Comparison of ENCODE assay signal across 35 mouse cellular contexts in genomic region chr9:99553049-99553448, GRCm38 (mm10). TPM values are rescaled to one million over a fixed set of nuclear protein-coding genes. Genes with fewer than 3 reads are reported as not detected.
DNase-seq lines count a peak whose midpoint lies in the region; ATAC-seq lines count a peak whose summit lies in the region.
"Had no signal": no experiment of that assay in that cellular context is flagged by ENCODE, and none has a peak within 500 bp of the region (broad histone marks: within the 10 kb centered on the region; RNA-seq: fewer than 3 reads in every experiment).

No protein-coding gene starts in this region.

- no peaks in the 10 kb centered on the region for H3K4me1 ChIP-seq in embryonic facial prominence, embryonic 14.5 days (ENCODE audit: control insufficient read depth, insufficient read depth, low read length)
- no peaks in the 10 kb centered on the region for H3K4me1 ChIP-seq in embryonic facial prominence, embryonic 10.5 days
- H3K4me1 ChIP-seq in heart, embryonic 11.5 days (ENCODE audit: control insufficient read depth, insufficient read depth, low read length) = peaks cover 4% of the 10 kb centered on the region; the same call in 1 of the 2 replicates
- H3K4me1 ChIP-seq in midbrain, embryonic 11.5 days (ENCODE audit: control insufficient read depth, insufficient read depth, low read length) = no peaks in the 10 kb centered on the region
- H3K4me1 ChIP-seq: forebrain, embryonic 15.5 days; limb, embryonic 10.5 days; limb, embryonic 15.5 days; midbrain, embryonic 15.5 days had no signal

- H3K9me3 ChIP-seq in embryonic facial prominence, embryonic 14.5 days (ENCODE audit: control insufficient read depth, low read length) = no peaks in the 10 kb centered on the region
- no peaks in the 10 kb centered on the region for H3K9me3 ChIP-seq in embryonic facial prominence, embryonic 10.5 days
- no peaks in the 10 kb centered on the region for H3K9me3 ChIP-seq in heart, embryonic 11.5 days (replicated peaks; ENCODE audit: control insufficient read depth, low read length)
- no peaks in the 10 kb centered on the region for H3K9me3 ChIP-seq in midbrain, embryonic 11.5 days (ENCODE audit: control insufficient read depth, low read length)
- H3K9me3 ChIP-seq: forebrain, embryonic 15.5 days; heart, embryonic 13.5 days; intestine, embryonic 15.5 days; limb, embryonic 10.5 days; limb, embryonic 15.5 days; liver, embryonic 13.5 days; midbrain, embryonic 15.5 days had no signal

- no peak overlapping the region for H3K4me3 ChIP-seq in embryonic facial prominence, embryonic 14.5 days (ENCODE audit: low read depth, low read length)
- H3K4me3 ChIP-seq in embryonic facial prominence, embryonic 10.5 days = no peak overlapping the region
- H3K4me3 ChIP-seq in heart, embryonic 11.5 days (ENCODE audit: low read depth, low read length) = no peak overlapping the region
- H3K4me3 ChIP-seq in midbrain, embryonic 11.5 days (ENCODE audit: low read depth, low read length) = no peak overlapping the region
- H3K4me3 ChIP-seq: forebrain, embryonic 15.5 days; heart, embryonic 13.5 days; intestine, embryonic 15.5 days; limb, embryonic 10.5 days; limb, embryonic 15.5 days; liver, embryonic 13.5 days; midbrain, embryonic 15.5 days had no signal

- 80% methylated on average over 2 of the region's 2 CpGs for WGBS in embryonic facial prominence, embryonic 14.5 days
- 95% methylated on average over 2 of the region's 2 CpGs for WGBS in embryonic facial prominence, embryonic 10.5 days
- WGBS in heart, embryonic 11.5 days (ENCODE audit: insufficient replicate concordance) = 84% methylated on average over 2 of the region's 2 CpGs
- WGBS in midbrain, embryonic 11.5 days = 97% methylated on average over 2 of the region's 2 CpGs

- no peak overlapping the region for H3K4me2 ChIP-seq in embryonic facial prominence, embryonic 14.5 days (ENCODE audit: low read depth, low read length)
- no peak overlapping the region for H3K4me2 ChIP-seq in heart, embryonic 11.5 days
- no peak overlapping the region for H3K4me2 ChIP-seq in midbrain, embryonic 11.5 days
- H3K4me2 ChIP-seq: forebrain, embryonic 15.5 days; heart, embryonic 13.5 days; intestine, embryonic 15.5 days; limb, embryonic 15.5 days; liver, embryonic 13.5 days; midbrain, embryonic 15.5 days had no signal

- DNase-seq in embryonic facial prominence, embryonic 14.5 days (ENCODE audit: low spot score) = peak; percentile 33
- DNase-seq in embryonic facial prominence, embryonic 10.5 days (ENCODE audit: low spot score) = no peak
- DNase-seq in heart, postnatal 10 days = peak; percentile 5 to 12
- peak; percentile 16 for DNase-seq in adrenal gland, postnatal 10 days
- no peak for DNase-seq in cerebellum, adult 8-10 months
- DNase-seq in midbrain, embryonic 11.5 days (ENCODE audit: low spot score, missing footprints) = no peak
- DNase-seq: cerebellum, adult 18-20 months; cerebellum, postnatal 14 days; kidney, adult 8-10 months; kidney, postnatal 10 days; liver, embryonic 13.5 days; lung, adult 18-20 months; lung, postnatal 4 days; right cerebral cortex, postnatal 25 days; spleen, adult 18-20 months; thymus, postnatal 25 days had no signal

- intact Hi-C loops in heart, postnatal 10 days (cut with DNase I) = no loop called here

- H3K27ac ChIP-seq in embryonic facial prominence, embryonic 14.5 days (replicated peaks; ENCODE audit: low read depth, low read length) = no peak overlapping the region
- H3K27ac ChIP-seq in embryonic facial prominence, embryonic 10.5 days (replicated peaks) = no peak overlapping the region
- H3K27ac ChIP-seq in heart, embryonic 11.5 days (ENCODE audit: low read depth, low read length) = no peak overlapping the region
- H3K27ac ChIP-seq in midbrain, embryonic 11.5 days (ENCODE audit: low read depth, low read length) = no peak overlapping the region
- H3K27ac ChIP-seq: forebrain, embryonic 15.5 days; heart, embryonic 13.5 days; hindbrain, postnatal 0 days; limb, embryonic 10.5 days; limb, embryonic 15.5 days; midbrain, embryonic 15.5 days had no signal

- ATAC-seq in embryonic facial prominence, embryonic 14.5 days (ENCODE audit: low read depth) = no peak
- no peak for ATAC-seq in heart, embryonic 11.5 days (replicated peaks; ENCODE audit: insufficient number of reproducible peaks, low FRiP score, low TSS enrichment)
- 0 out of 2 replicates have a peak, but pooled peaks have one; percentile 20 for ATAC-seq in megakaryocyte-erythroid progenitor cell, adult 5-6 weeks (replicated peaks; ENCODE audit: low FRiP score, low TSS enrichment, poor library complexity, severe bottlenecking)
- ATAC-seq in midbrain, embryonic 11.5 days (ENCODE audit: low FRiP score) = no peak
- ATAC-seq: CD4-positive, CD25-positive, alpha-beta regulatory T cell, adult 4 months; forebrain, embryonic 15.5 days; hindbrain, postnatal 0 days; lung, postnatal 0 days; midbrain, embryonic 15.5 days had no signal

- no peak overlapping the region for H3K9ac ChIP-seq in embryonic facial prominence, embryonic 14.5 days (ENCODE audit: low read depth, low read length)
- H3K9ac ChIP-seq in heart, embryonic 11.5 days (ENCODE audit: low read depth, low read length) = no peak overlapping the region
- H3K9ac ChIP-seq in midbrain, embryonic 11.5 days (ENCODE audit: low read length) = no peak overlapping the region
- H3K9ac ChIP-seq: forebrain, embryonic 15.5 days; heart, embryonic 13.5 days; intestine, embryonic 15.5 days; limb, embryonic 15.5 days; liver, embryonic 13.5 days; midbrain, embryonic 15.5 days had no signal

- no peaks in the 10 kb centered on the region for H3K27me3 ChIP-seq in embryonic facial prominence, embryonic 14.5 days (replicated peaks; ENCODE audit: control insufficient read depth, insufficient read depth, low read length)
- no peaks in the 10 kb centered on the region for H3K27me3 ChIP-seq in embryonic facial prominence, embryonic 10.5 days (replicated peaks; ENCODE audit: low read depth, poor library complexity, severe bottlenecking)
- no peaks in the 10 kb centered on the region for H3K27me3 ChIP-seq in heart, embryonic 11.5 days (ENCODE audit: control insufficient read depth, insufficient read depth, low read length)
- H3K27me3 ChIP-seq in midbrain, embryonic 11.5 days (ENCODE audit: control insufficient read depth, insufficient read depth, low read length) = no peaks in the 10 kb centered on the region
- H3K27me3 ChIP-seq: forebrain, embryonic 15.5 days; heart, embryonic 13.5 days; intestine, embryonic 15.5 days; limb, embryonic 15.5 days; liver, embryonic 13.5 days; midbrain, embryonic 15.5 days had no signal

- H3K36me3 ChIP-seq in embryonic facial prominence, embryonic 14.5 days (ENCODE audit: control insufficient read depth, insufficient read depth, low read length) = no peaks in the 10 kb centered on the region
- peaks cover 12% of the 10 kb centered on the region for H3K36me3 ChIP-seq in embryonic facial prominence, embryonic 10.5 days (replicated peaks)
- no peaks in the 10 kb centered on the region for H3K36me3 ChIP-seq in heart, embryonic 11.5 days (ENCODE audit: control insufficient read depth, insufficient read depth, low read length)
- H3K36me3 ChIP-seq in midbrain, embryonic 11.5 days (ENCODE audit: control insufficient read depth, insufficient read depth, low read length) = no peaks in the 10 kb centered on the region
- H3K36me3 ChIP-seq: forebrain, embryonic 15.5 days; intestine, embryonic 15.5 days; limb, embryonic 15.5 days; liver, embryonic 13.5 days; midbrain, embryonic 15.5 days had no signal

RNA-seq across cellular contexts. Expression of gene Armc8, which starts 15.7 kb away (rescaled TPM):
- 21.0 and 22.8 TPM in 2 replicates for polyA plus RNA-seq in embryonic facial prominence, embryonic 14.5 days (2014; fragmentation: Nextera tagmentation; extraction: Ambion mirVana)
- 24.5 and 24.7 TPM in 2 replicates for polyA plus RNA-seq in embryonic facial prominence, embryonic 10.5 days (2016; fragmentation: Nextera tagmentation; extraction: Ambion mirVana)
- 10 to 100 TPM; 24.2 to 27.6 TPM for total RNA-seq in heart, postnatal 10 days (2021)
- polyA plus RNA-seq in heart, embryonic 11.5 days (2014; fragmentation: Nextera tagmentation; extraction: Ambion mirVana) = 23.4 and 24.4 TPM in 2 replicates
- 10 to 100 TPM; 18.7 to 26.4 TPM for total RNA-seq in adrenal gland, postnatal 10 days (2021)
- total RNA-seq in megakaryocyte-erythroid progenitor cell, adult 5-6 weeks (2014; fragmentation: Nextera tagmentation) = 25.3 and 33.9 TPM in 2 replicates
- 24.7 and 33.1 TPM in 2 replicates for total RNA-seq in megakaryocyte-erythroid progenitor cell, adult 5-6 weeks (2017)
- 37.3 and 42.0 TPM in 2 replicates for polyA plus RNA-seq in midbrain, embryonic 11.5 days (2014; fragmentation: Nextera tagmentation; extraction: Ambion mirVana)

RNA-seq across cellular contexts. Expression of gene Dbr1, which starts 22.6 kb away (rescaled TPM):
- 19.0 and 21.3 TPM in 2 replicates for polyA plus RNA-seq in embryonic facial prominence, embryonic 14.5 days (2014; fragmentation: Nextera tagmentation; extraction: Ambion mirVana)
- 42.7 and 43.2 TPM in 2 replicates for polyA plus RNA-seq in embryonic facial prominence, embryonic 10.5 days (2016; fragmentation: Nextera tagmentation; extraction: Ambion mirVana)
- total RNA-seq in heart, postnatal 10 days (2021) = 1 to 10 TPM; 9.0 to 9.5 TPM
- 20.0 and 22.0 TPM in 2 replicates for polyA plus RNA-seq in heart, embryonic 11.5 days (2014; fragmentation: Nextera tagmentation; extraction: Ambion mirVana)
- total RNA-seq in adrenal gland, postnatal 10 days (2021) = 10 to 100 TPM; 15.8 to 16.7 TPM
- 21.9 and 34.7 TPM in 2 replicates for total RNA-seq in megakaryocyte-erythroid progenitor cell, adult 5-6 weeks (2014; fragmentation: Nextera tagmentation)
- total RNA-seq in megakaryocyte-erythroid progenitor cell, adult 5-6 weeks (2017) = 53.6 and 67.5 TPM in 2 replicates
- 30.0 and 35.0 TPM in 2 replicates for polyA plus RNA-seq in midbrain, embryonic 11.5 days (2014; fragmentation: Nextera tagmentation; extraction: Ambion mirVana)

RNA-seq across cellular contexts. Expression of gene A4gnt, which starts 59.3 kb away (rescaled TPM):
- polyA plus RNA-seq in embryonic facial prominence, embryonic 14.5 days (2014; fragmentation: Nextera tagmentation; extraction: Ambion mirVana) = not detected in 2 replicates
- polyA plus RNA-seq in embryonic facial prominence, embryonic 10.5 days (2016; fragmentation: Nextera tagmentation; extraction: Ambion mirVana) = not detected in 2 replicates
- total RNA-seq in heart, postnatal 10 days (2021) = not detected
- polyA plus RNA-seq in heart, embryonic 11.5 days (2014; fragmentation: Nextera tagmentation; extraction: Ambion mirVana) = not detected in 2 replicates
- total RNA-seq in adrenal gland, postnatal 10 days (2021) = not detected
- total RNA-seq in megakaryocyte-erythroid progenitor cell, adult 5-6 weeks (2014; fragmentation: Nextera tagmentation) = not detected in 2 replicates
- total RNA-seq in megakaryocyte-erythroid progenitor cell, adult 5-6 weeks (2017) = not detected in 2 replicates
- not detected in 2 replicates for polyA plus RNA-seq in midbrain, embryonic 11.5 days (2014; fragmentation: Nextera tagmentation; extraction: Ambion mirVana)
- total RNA-seq: gastrocnemius, adult 8-10 months; granulocyte monocyte progenitor cell, adult 5-6 weeks; heart, postnatal 14 days; hindbrain, postnatal 0 days; left cerebral cortex, postnatal 10 days; neutrophil, adult 5-6 weeks had no signal
- polyA plus RNA-seq: CD4-positive, CD25-positive, alpha-beta regulatory T cell, adult 4 months; embryonic facial prominence, embryonic 11.5 days; forebrain, embryonic 15.5 days; heart, embryonic 13.5 days; hindbrain, embryonic 11.5 days; hindbrain, postnatal 0 days; limb, embryonic 10.5 days; liver, embryonic 13.5 days; lung, postnatal 0 days; midbrain, embryonic 15.5 days; neural tube, embryonic 11.5 days had no signal

Comparison
In these comparisons a context has a peak if more than half of its experiments do, and no peak if none do; other contexts are left out.
1. DNase-seq: peak in embryonic facial prominence, embryonic 14.5 days (single experiment), heart, postnatal 10 days (2 of 2) and adrenal gland, postnatal 10 days (single experiment); none in embryonic facial prominence, embryonic 10.5 days (single experiment), cerebellum, adult 8-10 months (single experiment) and midbrain, embryonic 11.5 days (single experiment).